Mouse (Mus musculus): ENCODE measurements at regions not wholly inside any gene's neighbourhood (a gene's known extent, or its start where the extent isn't known, plus 50 kb on each side); places are given as distances from the start of the nearest gene placed in this dataset.

DNA sequence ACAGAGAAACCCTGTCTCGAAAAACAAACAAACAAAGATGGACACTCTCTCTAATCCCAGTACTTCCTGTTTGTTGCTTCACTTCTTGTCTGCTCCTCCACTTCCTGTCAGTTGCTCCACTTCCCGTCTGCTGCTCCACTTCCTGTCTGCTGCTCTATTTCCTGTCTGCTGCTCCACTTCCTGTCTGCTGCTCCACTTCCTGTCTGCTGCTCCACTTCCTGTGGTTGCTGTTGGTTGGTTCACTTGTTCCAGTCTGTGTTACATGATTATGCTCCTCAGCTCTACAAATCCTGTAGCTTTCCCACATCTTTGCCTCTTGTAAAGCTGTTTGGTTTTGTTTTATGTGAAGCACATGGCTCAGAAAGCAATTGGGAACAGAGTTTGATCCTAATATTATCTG lies 65.4 kb upstream of the Lrig3 start:
- no peak for DNase-seq
- TF ChIP-seq POLR2A (IDR thresholded peaks at IDR 0.05; ENCODE audit: borderline replicate concordance, insufficient read depth, low read length) (no peak), CTCF (IDR thresholded peaks at IDR 0.05; ENCODE audit: borderline replicate concordance, insufficient read depth, low read depth, low read length) (no peak)
- WGBS: 91% methylated on average over 2 of the region's 2 CpGs
- Histone ChIP-seq H3K4me3 (replicated peaks; ENCODE audit: insufficient read depth, low read depth, low read length) (no peak overlapping the region), H3K27me3 (ENCODE audit: control insufficient read depth, insufficient read depth, low read length) (no peaks in the 10 kb centered on the region), H3K4me1 (ENCODE audit: control insufficient read depth, insufficient read depth, low read length) (no peaks in the 10 kb centered on the region), H3K27ac (ENCODE audit: insufficient read depth, low read length) (no peak overlapping the region)

DNA sequence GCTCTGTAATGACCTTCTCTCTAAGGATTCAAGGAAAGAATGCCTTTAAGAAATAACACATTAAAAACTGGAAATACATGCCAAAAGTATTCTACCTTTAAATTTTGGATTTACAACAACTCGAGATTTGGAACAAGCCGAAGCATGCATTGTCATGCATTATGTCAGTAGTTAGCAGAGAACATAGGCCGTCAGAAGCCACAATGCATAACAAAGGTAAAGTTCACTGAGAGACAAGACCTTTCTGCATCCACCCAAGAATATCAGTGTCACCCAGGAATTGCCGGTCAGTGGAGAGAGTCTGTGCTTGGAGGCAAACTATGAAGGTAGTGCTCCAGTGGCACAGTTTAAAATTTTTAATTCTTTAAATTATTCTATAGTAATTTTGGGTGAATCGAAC lies 63.3 kb upstream of the Lrig3 start:
- Histone ChIP-seq H3K27me3 (ENCODE audit: control insufficient read depth, insufficient read depth, low read length) (no peaks in the 10 kb centered on the region), H3K4me1 (ENCODE audit: control insufficient read depth, insufficient read depth, low read length) (no peaks in the 10 kb centered on the region), H3K27ac (ENCODE audit: insufficient read depth, low read length) (no peak overlapping the region), H3K4me3 (replicated peaks; ENCODE audit: insufficient read depth, low read depth, low read length) (no peak overlapping the region)
- no peak for DNase-seq
- 88% methylated on average over 5 of the region's 5 CpGs for WGBS
- TF ChIP-seq POLR2A (IDR thresholded peaks at IDR 0.05; ENCODE audit: borderline replicate concordance, insufficient read depth, low read length) (no peak), CTCF (IDR thresholded peaks at IDR 0.05; ENCODE audit: borderline replicate concordance, insufficient read depth, low read depth, low read length) (no peak)

DNA sequence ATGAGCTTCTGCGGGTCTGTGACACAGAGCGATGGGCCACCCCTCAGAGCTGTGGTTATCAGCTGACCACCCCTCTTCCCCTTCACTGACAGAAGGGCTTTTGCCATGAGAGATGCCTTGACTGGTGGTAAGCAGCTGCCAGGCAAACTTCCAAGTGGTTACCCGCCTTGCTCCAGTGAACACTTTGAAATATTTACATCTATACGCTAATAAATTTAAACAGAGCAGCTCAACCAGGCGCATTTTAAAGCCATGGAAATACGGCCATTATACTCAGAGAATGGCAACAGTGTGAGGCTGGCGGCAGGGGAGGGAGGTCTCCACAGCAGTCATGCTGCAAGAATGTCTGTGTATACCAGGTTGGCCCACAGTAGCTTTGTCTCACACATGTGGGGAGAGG lies 53.8 kb upstream of the Lrig3 start:
- no peak for DNase-seq
- H3K27me3 ChIP-seq (ENCODE audit: control insufficient read depth, insufficient read depth, low read length): no peaks in the 10 kb centered on the region
- no peak for TF ChIP-seq POLR2A (IDR thresholded peaks at IDR 0.05; ENCODE audit: borderline replicate concordance, insufficient read depth, low read length)
- TF ChIP-seq CTCF (IDR thresholded peaks at IDR 0.05; ENCODE audit: borderline replicate concordance, insufficient read depth, low read depth, low read length): no peak
- no peaks in the 10 kb centered on the region for H3K4me1 ChIP-seq (ENCODE audit: control insufficient read depth, insufficient read depth, low read length)
- H3K4me3 ChIP-seq (replicated peaks; ENCODE audit: insufficient read depth, low read depth, low read length): no peak overlapping the region
- 20% methylated on average over 7 of the region's 7 CpGs for WGBS
- H3K27ac ChIP-seq (ENCODE audit: insufficient read depth, low read length): no peak overlapping the region
